Mouse (Mus musculus): ENCODE measurements around the gene Ptk6. TPM values are rescaled to one million over a fixed set of nuclear protein-coding genes. Genes with fewer than 3 reads are reported as not detected.
A peak's percentile ranks its signal among the peaks of the same experiment; 100 is the strongest.

The Ptk6 gene
- polyA plus RNA-seq, 1 experiment from 2014 or later = 0.04 TPM

DNA sequence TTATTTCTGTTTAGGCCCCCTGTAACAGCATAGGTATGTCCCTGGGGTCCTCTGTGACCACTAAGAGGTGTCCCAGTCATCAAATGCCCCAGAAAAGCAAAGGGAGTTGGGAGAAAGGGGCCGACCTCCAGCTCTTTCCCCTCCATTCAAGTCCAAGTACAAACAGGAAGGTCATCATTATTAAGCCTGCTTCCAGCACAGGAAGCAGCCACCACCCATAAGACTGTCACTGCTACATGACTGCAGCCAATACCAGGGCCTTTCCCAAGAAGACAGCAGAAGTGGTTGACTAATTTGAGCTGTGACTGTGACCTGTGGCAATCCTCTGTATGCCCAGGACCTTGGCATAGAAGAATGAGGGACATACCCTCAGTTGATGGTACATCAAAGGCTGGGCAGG is 25.7 kb upstream of the Ptk6 start:
- Histone ChIP-seq H3K27ac (replicated peaks; ENCODE audit: low read depth, low read length) (0 out of 2 replicates have a peak overlapping the region, but pooled peaks have one; percentile 2), H3K4me3 (ENCODE audit: low read depth, low read length) (no peak overlapping the region), H3K36me3 (ENCODE audit: control insufficient read depth, insufficient read depth, low read length) (no peaks in the 10 kb centered on the region), H3K9ac (ENCODE audit: low read length) (no peak overlapping the region), H3K9me3 (ENCODE audit: control insufficient read depth, low read length) (no peaks in the 10 kb centered on the region), H3K27me3 (ENCODE audit: control insufficient read depth, insufficient read depth, low read length) (no peaks in the 10 kb centered on the region; the same call in 1 of the 2 replicates), H3K4me2 (ENCODE audit: low read depth, severe bottlenecking) (no peak overlapping the region), H3K4me1 (ENCODE audit: control insufficient read depth, insufficient read depth, low read length) (peaks cover 5% of the 10 kb centered on the region; the same call in 1 of the 2 replicates)
- 80% methylated on average over 1 of the region's 1 CpGs for WGBS
- ATAC-seq (ENCODE audit: insufficient number of reproducible peaks, low FRiP score, low TSS enrichment, low read depth) (no peak), DNase-seq (ENCODE audit: low spot score) (no peak)

DNA sequence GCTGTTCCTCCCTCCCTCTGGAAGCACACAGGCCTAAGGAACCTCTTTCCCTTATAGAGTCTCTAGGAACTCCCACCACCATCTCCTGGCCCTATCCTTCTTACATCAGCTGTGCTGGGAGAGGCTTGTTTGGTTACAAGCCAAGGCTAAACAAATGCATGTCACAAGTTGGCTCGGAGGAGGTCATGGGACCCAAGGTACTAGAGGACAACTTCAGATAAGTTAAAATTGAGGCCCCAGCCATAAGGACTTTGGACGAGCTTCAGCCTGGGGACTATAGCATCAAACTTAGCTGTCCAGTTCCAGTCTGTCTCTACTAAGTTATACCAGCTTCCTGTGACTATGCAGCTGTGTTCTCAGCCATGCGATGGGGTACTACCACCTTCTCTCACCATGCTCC is 24.5 kb upstream of the Ptk6 start:
- H3K27me3 ChIP-seq (ENCODE audit: control insufficient read depth, insufficient read depth, low read length) = no peaks in the 10 kb centered on the region; the same call in 1 of the 2 replicates
- ATAC-seq (ENCODE audit: insufficient number of reproducible peaks, low FRiP score, low TSS enrichment, low read depth) = no peak
- H3K4me2 ChIP-seq (ENCODE audit: low read depth, severe bottlenecking) = no peak overlapping the region
- WGBS = 83% methylated on average over 3 of the region's 3 CpGs
- DNase-seq (ENCODE audit: low spot score) = no peak
- no peaks in the 10 kb centered on the region for H3K9me3 ChIP-seq (ENCODE audit: control insufficient read depth, low read length)
- H3K9ac ChIP-seq (ENCODE audit: low read length) = no peak overlapping the region
- H3K27ac ChIP-seq (replicated peaks; ENCODE audit: low read depth, low read length) = no peak overlapping the region
- H3K4me1 ChIP-seq (ENCODE audit: control insufficient read depth, insufficient read depth, low read length) = peaks cover 5% of the 10 kb centered on the region; the same call in 1 of the 2 replicates
- no peaks in the 10 kb centered on the region for H3K36me3 ChIP-seq (ENCODE audit: control insufficient read depth, insufficient read depth, low read length)
- no peak overlapping the region for H3K4me3 ChIP-seq (ENCODE audit: low read depth, low read length)

DNA sequence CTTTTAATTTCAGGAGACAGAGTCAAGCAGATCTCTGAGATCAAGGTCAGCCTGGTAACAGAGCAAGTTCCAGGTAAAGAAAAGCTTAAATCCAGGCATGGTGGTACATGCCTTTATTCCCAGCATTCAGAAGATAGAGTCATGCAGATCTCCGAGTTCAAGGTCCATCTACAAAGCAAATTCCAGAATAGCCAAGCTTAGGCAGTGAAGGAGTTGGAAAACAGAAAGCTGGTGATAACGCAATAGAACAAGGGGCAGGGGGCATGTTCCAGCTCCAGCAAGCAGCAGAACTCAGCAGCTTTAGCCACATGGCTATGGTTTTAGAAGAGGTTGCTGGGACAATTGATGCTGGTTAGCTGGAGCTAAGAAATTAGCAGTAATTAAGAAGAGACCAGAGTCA is 22.4 kb upstream of the Ptk6 start:
- ATAC-seq (ENCODE audit: insufficient number of reproducible peaks, low FRiP score, low TSS enrichment, low read depth) (no peak), DNase-seq (ENCODE audit: low spot score) (no peak)
- no peak overlapping the region for H3K4me2 ChIP-seq (ENCODE audit: low read depth, severe bottlenecking)
- H3K4me1 ChIP-seq (ENCODE audit: control insufficient read depth, insufficient read depth, low read length) = peaks cover 10% of the 10 kb centered on the region; the same call in 1 of the 2 replicates
- no peak overlapping the region for H3K9ac ChIP-seq (ENCODE audit: low read length)
- H3K9me3 ChIP-seq (ENCODE audit: control insufficient read depth, low read length) = no peaks in the 10 kb centered on the region
- H3K27ac ChIP-seq (replicated peaks; ENCODE audit: low read depth, low read length) = no peak overlapping the region
- H3K27me3 ChIP-seq (ENCODE audit: control insufficient read depth, insufficient read depth, low read length) = no peaks in the 10 kb centered on the region
- H3K4me3 ChIP-seq (ENCODE audit: low read depth, low read length) = no peak overlapping the region
- no peaks in the 10 kb centered on the region for H3K36me3 ChIP-seq (ENCODE audit: control insufficient read depth, insufficient read depth, low read length)
- WGBS = 87% methylated on average over 2 of the region's 2 CpGs

DNA sequence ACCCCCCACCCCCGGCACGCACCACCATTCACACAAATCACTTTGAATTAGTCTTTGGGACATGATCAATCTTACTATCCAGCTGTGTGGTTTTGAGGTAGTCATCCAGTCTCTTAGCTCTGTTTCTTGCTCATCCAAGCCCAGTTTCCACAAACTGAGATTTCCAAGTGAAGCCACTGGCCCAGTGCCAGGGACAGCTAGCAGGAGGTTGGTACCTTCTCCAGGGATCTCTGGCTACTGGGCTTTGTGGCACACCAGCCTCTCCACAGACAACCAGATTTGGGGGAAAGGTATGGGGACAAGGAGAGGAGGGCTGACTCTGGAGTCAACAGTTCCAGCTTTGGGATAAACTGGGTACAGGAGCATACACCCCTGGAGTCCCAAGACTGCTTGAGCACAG is 17.8 kb upstream of the Ptk6 start:
- peaks cover 15% of the 10 kb centered on the region; the same call in 1 of the 2 replicates for H3K4me1 ChIP-seq (ENCODE audit: control insufficient read depth, insufficient read depth, low read length)
- H3K27ac ChIP-seq (replicated peaks; ENCODE audit: low read depth, low read length) = peak overlapping the region; percentile 80; the same call in 1 of the 2 replicates
- H3K36me3 ChIP-seq (ENCODE audit: control insufficient read depth, insufficient read depth, low read length) = no peaks in the 10 kb centered on the region
- H3K4me3 ChIP-seq (ENCODE audit: low read depth, low read length) = peak overlapping the region; percentile 22
- DNase-seq (ENCODE audit: low spot score) (no peak), ATAC-seq (ENCODE audit: insufficient number of reproducible peaks, low FRiP score, low TSS enrichment, low read depth) (no peak)
- 31% methylated on average over 2 of the region's 2 CpGs for WGBS
- H3K4me2 ChIP-seq (ENCODE audit: low read depth, severe bottlenecking) = peak overlapping the region; percentile 45
- no peaks in the 10 kb centered on the region for H3K27me3 ChIP-seq (ENCODE audit: control insufficient read depth, insufficient read depth, low read length)
- no peaks in the 10 kb centered on the region for H3K9me3 ChIP-seq (ENCODE audit: control insufficient read depth, low read length)
- H3K9ac ChIP-seq (ENCODE audit: low read length) = no peak overlapping the region

DNA sequence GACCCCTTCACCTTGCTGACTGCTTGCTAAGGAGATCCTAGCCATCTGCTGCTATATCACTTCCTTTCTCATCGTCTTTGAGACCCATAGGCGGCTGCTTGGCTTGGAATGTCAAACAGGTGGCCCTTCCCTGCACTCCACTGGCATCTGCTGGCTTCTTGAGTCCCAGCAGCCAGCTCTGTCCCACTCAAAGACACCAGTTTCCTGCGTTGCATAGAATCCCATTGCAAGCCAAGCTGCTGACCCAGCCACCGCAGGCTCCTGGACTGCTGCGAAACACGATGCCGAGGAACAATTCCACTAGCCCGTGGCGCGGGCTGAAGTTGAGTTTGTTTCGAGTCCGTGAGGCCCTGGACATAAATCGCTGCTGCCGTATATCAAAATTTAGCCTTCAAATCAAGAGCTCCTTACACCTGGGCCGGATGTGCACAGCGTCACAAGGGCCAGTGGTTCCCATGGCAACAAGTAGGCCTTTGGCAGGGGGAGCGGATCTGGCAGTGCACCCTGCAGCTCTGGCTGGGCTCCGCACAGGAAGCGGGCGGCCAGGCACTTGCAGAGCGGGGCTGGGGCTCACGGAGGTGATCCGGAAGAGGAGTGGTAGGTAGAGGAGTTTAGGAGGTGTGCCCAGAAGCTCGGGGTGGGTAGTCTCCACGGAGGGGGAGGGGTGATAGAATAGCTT is 17.1 kb upstream of the Ptk6 start, which contains the start of gene Fndc11:
Gene Fndc11 (plus strand): TSS at position 476 of the 679 bp plus-strand sequence.
- no peaks in the 10 kb centered on the region for H3K27me3 ChIP-seq (ENCODE audit: control insufficient read depth, insufficient read depth, low read length)
- H3K4me2 ChIP-seq (ENCODE audit: low read depth, severe bottlenecking) = peak within 1 kb of the TSS; percentile 45
- peak within 1 kb of the TSS; percentile 80 for H3K27ac ChIP-seq (replicated peaks; ENCODE audit: low read depth, low read length)
- DNase-seq (ENCODE audit: low spot score) (peak; percentile 90), ATAC-seq (ENCODE audit: insufficient number of reproducible peaks, low FRiP score, low TSS enrichment, low read depth) (peak; percentile 94)
- 2% methylated on average over 25 of the region's 25 CpGs for WGBS
- no peaks in the 10 kb centered on the region for H3K9me3 ChIP-seq (ENCODE audit: control insufficient read depth, low read length)
- peak within 1 kb of the TSS; percentile 31; the same call in 1 of the 2 replicates for H3K9ac ChIP-seq (ENCODE audit: low read length)
- peaks cover 15% of the 10 kb centered on the region; the same call in 1 of the 2 replicates for H3K4me1 ChIP-seq (ENCODE audit: control insufficient read depth, insufficient read depth, low read length)
- peak within 1 kb of the TSS; percentile 22 for H3K4me3 ChIP-seq (ENCODE audit: low read depth, low read length)
- H3K36me3 ChIP-seq (ENCODE audit: control insufficient read depth, insufficient read depth, low read length) = no peaks in the 10 kb centered on the region

DNA sequence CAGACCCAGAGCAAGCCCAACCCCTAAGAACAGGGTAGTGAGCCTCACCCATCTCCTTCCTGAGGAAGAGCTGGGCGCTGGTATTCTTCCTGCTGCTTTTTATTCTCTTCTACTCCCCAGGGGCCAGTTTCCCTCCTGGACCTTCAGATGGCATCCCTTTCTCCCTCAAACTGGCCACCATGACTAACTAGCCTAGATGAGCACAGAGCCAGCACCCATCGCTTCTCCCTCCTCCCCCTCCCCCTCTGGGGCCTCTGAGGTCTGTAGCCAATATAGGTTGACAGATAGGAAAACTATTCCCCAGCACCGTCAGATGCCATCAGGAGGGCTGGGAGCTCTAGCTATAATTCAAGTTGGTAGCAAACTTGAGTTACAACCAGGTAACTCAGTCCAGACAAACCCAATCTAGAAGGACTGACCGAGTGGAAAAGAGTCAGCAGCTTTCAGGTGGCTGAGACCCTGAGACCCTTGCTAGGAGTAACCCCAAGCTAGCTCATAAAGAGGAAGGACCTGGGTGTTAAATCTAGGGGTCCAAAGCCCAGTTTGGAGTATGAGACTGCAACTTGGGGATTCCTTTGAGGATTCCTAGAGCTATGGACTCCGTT is 16.4 kb upstream of the Ptk6 start:
- DNase-seq (ENCODE audit: low spot score) (no peak), ATAC-seq (ENCODE audit: insufficient number of reproducible peaks, low FRiP score, low TSS enrichment, low read depth) (no peak)
- peak overlapping the region; percentile 80 for H3K27ac ChIP-seq (replicated peaks; ENCODE audit: low read depth, low read length)
- peaks cover 2% of the 10 kb centered on the region for H3K27me3 ChIP-seq (ENCODE audit: control insufficient read depth, insufficient read depth, low read length)
- peaks cover 15% of the 10 kb centered on the region; the same call in 1 of the 2 replicates for H3K4me1 ChIP-seq (ENCODE audit: control insufficient read depth, insufficient read depth, low read length)
- H3K9ac ChIP-seq (ENCODE audit: low read length) = peak overlapping the region; percentile 12; the same call in 1 of the 2 replicates
- no peaks in the 10 kb centered on the region for H3K36me3 ChIP-seq (ENCODE audit: control insufficient read depth, insufficient read depth, low read length)
- no peaks in the 10 kb centered on the region for H3K9me3 ChIP-seq (ENCODE audit: control insufficient read depth, low read length)
- WGBS = 47% methylated on average over 5 of the region's 5 CpGs
- H3K4me3 ChIP-seq (ENCODE audit: low read depth, low read length) = no peak overlapping the region; the same call in 1 of the 2 replicates
- peak overlapping the region; percentile 45 for H3K4me2 ChIP-seq (ENCODE audit: low read depth, severe bottlenecking)

DNA sequence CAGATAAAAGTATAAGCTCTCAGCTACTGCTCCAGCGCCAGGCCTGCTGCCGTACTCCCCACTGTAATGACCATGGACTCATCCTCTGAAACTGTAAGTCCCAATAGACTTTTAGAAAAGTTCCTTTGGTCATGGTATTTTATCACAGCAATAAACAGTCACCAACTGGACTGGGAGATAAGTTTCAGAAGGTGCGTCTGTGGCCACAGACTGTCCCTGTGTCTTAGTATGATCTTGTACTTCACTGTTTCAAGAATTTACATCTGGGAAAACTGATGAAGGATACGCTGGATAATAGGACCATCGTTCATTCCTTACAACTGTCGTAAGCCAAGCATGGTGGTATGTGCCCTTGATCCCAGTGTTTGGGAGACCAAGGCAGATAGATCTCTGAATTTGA is 13.4 kb upstream of the Ptk6 start:
- H3K36me3 ChIP-seq (ENCODE audit: control insufficient read depth, insufficient read depth, low read length) = no peaks in the 10 kb centered on the region
- H3K4me1 ChIP-seq (ENCODE audit: control insufficient read depth, insufficient read depth, low read length) = peaks cover 23% of the 10 kb centered on the region
- H3K4me2 ChIP-seq (ENCODE audit: low read depth, severe bottlenecking) = no peak overlapping the region
- WGBS = 89% methylated on average over 6 of the region's 6 CpGs
- no peak overlapping the region for H3K9ac ChIP-seq (ENCODE audit: low read length)
- peaks cover 25% of the 10 kb centered on the region for H3K27me3 ChIP-seq (ENCODE audit: control insufficient read depth, insufficient read depth, low read length)
- H3K4me3 ChIP-seq (ENCODE audit: low read depth, low read length) = no peak overlapping the region
- H3K27ac ChIP-seq (replicated peaks; ENCODE audit: low read depth, low read length) = no peak overlapping the region
- no peak for DNase-seq (ENCODE audit: low spot score)
- no peaks in the 10 kb centered on the region for H3K9me3 ChIP-seq (ENCODE audit: control insufficient read depth, low read length)
- no peak for ATAC-seq (ENCODE audit: insufficient number of reproducible peaks, low FRiP score, low TSS enrichment, low read depth)

DNA sequence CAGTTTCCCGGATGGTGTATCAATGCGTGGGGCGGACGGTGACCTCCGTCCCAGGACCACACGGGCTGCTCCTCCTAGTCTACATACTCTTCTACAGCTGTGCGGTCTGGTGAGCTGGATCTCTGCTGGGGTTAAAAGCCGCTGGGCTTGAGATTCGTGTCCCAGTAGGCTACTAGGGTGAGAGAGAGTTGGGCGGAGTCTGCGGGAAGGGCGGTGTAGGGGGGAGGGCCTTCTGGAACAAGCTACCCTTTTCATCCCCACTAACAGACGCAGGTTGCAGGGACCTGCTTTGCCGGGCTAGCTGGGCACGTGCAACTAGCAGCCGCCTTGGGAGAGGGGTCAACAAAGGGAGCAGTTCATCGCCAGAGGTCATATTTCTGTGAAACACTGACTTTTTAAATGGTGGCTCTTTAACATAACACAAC is 10.4 kb upstream of the Ptk6 start, which contains the start of gene Srms:
Gene Srms (minus strand): TSS at position 165 of the 425 bp plus-strand sequence.
- peaks cover 8% of the 10 kb centered on the region; the same call in 1 of the 2 replicates for H3K4me1 ChIP-seq (ENCODE audit: control insufficient read depth, insufficient read depth, low read length)
- H3K4me3 ChIP-seq (ENCODE audit: low read depth, low read length) = peak within 1 kb of the TSS; percentile 29
- H3K27ac ChIP-seq (replicated peaks; ENCODE audit: low read depth, low read length) = no peak within 1 kb of the TSS
- H3K4me2 ChIP-seq (ENCODE audit: low read depth, severe bottlenecking) = peak within 1 kb of the TSS; percentile 61
- H3K9ac ChIP-seq (ENCODE audit: low read length) = peak within 1 kb of the TSS; percentile 34; the same call in 1 of the 2 replicates
- WGBS = under 1% methylated on average over 17 of the region's 17 CpGs
- ATAC-seq (ENCODE audit: insufficient number of reproducible peaks, low FRiP score, low TSS enrichment, low read depth) = peak; percentile 65; the same call in 1 of the 2 replicates
- peak; percentile 69 for DNase-seq (ENCODE audit: low spot score)
- H3K9me3 ChIP-seq (ENCODE audit: control insufficient read depth, low read length) = no peaks in the 10 kb centered on the region
- peaks cover 25% of the 10 kb centered on the region for H3K27me3 ChIP-seq (ENCODE audit: control insufficient read depth, insufficient read depth, low read length)
- H3K36me3 ChIP-seq (ENCODE audit: control insufficient read depth, insufficient read depth, low read length) = no peaks in the 10 kb centered on the region
